Mouse (Mus musculus) CH12.LX (cell line): ENCODE measurements around the gene Pla2g1b.

ENCODE experiments used
- CHD2 ChIP-seq: IDR thresholded peaks from 2 replicates; pipeline ENCODE4 v1.6.1; 2011; ENCODE audit warnings: low read length, improper control_type of control experiment
- CTCF ChIP-seq, 2 experiments: IDR thresholded peaks in 1 of 2; conservative IDR thresholded peaks in 1 of 2; 2 replicates each; pipeline ENCODE4 v1.5.1; 2011 to 2012; ENCODE audit warnings: low read depth in 2 of 2, low read length in 2 of 2, improper control_type of control experiment in 1 of 2, inconsistent platforms in 1 of 2, mild to moderate bottlenecking in 1 of 2, moderate library complexity in 1 of 2
- GABPA ChIP-seq: IDR thresholded peaks from 2 replicates; pipeline ENCODE4 v1.6.1; 2012; ENCODE audit warnings: low read depth, low read length, improper control_type of control experiment, inconsistent platforms; ENCODE audit not compliant: insufficient replicate concordance
- HCFC1 ChIP-seq: IDR thresholded peaks from 2 replicates; pipeline ENCODE4 v1.6.1; 2012; ENCODE audit warnings: low read depth, mild to moderate bottlenecking, inconsistent platforms, low read length, improper control_type of control experiment
- MEF2A ChIP-seq: IDR thresholded peaks from 2 replicates; pipeline ENCODE4 v1.6.1; 2014; ENCODE audit warnings: low read depth, mild to moderate bottlenecking, inconsistent platforms, low read length, improper control_type of control experiment, borderline replicate concordance
- MXI1 ChIP-seq: IDR thresholded peaks from 2 replicates; pipeline ENCODE4 v1.6.1; 2011; ENCODE audit warnings: mild to moderate bottlenecking, low read depth, low read length, improper control_type of control experiment
- NELFE ChIP-seq: IDR thresholded peaks from 2 replicates; pipeline ENCODE4 v1.6.1; 2011; ENCODE audit warnings: low read depth, low read length, improper control_type of control experiment
- POLR2A ChIP-seq: IDR thresholded peaks from 2 replicates; pipeline ENCODE4 v1.6.1; 2011; ENCODE audit warnings: low read depth, mild to moderate bottlenecking, improper control_type of control experiment, low read length
- RAD21 ChIP-seq: IDR thresholded peaks from 2 replicates; pipeline ENCODE4 v1.6.1; 2011; ENCODE audit warnings: low read depth, mild to moderate bottlenecking, low read length, improper control_type of control experiment, moderate library complexity
- RCOR1 ChIP-seq: conservative IDR thresholded peaks from 2 replicates; pipeline ENCODE4 v1.6.1; 2012; ENCODE audit warnings: low read depth, mild to moderate bottlenecking, inconsistent platforms, low read length, improper control_type of control experiment
- ZC3H11A ChIP-seq: IDR thresholded peaks from 2 replicates; pipeline ENCODE4 v1.6.1; 2012; ENCODE audit warnings: low read depth, mild to moderate bottlenecking, inconsistent platforms, low read length, improper control_type of control experiment

DNA sequence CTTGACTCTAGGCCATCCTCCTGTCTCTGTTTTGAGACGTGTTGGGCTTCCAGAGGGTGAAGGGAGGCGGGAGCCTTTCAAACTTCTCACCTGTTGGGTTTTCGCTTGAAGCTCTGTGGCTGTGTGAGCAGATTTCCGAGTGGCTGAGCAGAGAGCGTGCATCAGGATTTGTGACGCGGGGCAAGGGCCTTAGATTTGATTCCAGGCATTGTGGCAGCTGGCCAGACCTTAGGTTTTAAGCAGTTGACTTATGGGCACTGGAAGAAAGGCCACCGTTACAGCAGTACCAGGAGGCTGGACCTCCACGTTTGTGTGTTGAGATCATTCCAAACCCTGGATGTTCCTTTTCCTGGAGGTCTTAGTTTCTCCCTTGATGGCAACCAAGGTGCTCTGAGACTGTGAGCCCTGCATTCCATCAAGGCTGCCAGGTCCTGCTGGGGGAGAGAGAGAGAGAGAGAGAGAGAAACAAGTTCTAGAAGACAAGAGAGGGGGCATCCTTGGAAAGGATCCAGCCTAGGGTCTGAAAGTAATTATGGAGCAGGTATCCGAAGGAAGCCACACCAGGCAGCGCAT, 31.7 kb upstream of the Pla2g1b start:
- no peak for TF ChIP-seq ZC3H11A
- TF ChIP-seq CHD2: no peak
- TF ChIP-seq RCOR1: no peak
- no peak for TF ChIP-seq CTCF (conservative IDR thresholded peaks at IDR 0.05 in 1 of 2, IDR thresholded peaks at IDR 0.05 in 1 of 2; ENCODE audit: low read depth in 2 of 2, low read length in 2 of 2)
- no peak for TF ChIP-seq MXI1
- no peak for TF ChIP-seq RAD21
- no peak for TF ChIP-seq MEF2A
- TF ChIP-seq GABPA: no peak
- no peak for TF ChIP-seq POLR2A
- TF ChIP-seq HCFC1: no peak
- TF ChIP-seq NELFE: no peak
